Mouse (Mus musculus) monocyte, adult 2 months (primary cell): ENCODE measurements around the gene Abhd14a.

Experiments used
- DNase-seq, 2 experiments: peaks; one replicate each; pipeline ENCODE4 v3.0.0; 2022; ENCODE audit warnings: low spot score in 2 of 2, low read depth in 1 of 2

The Abhd14a gene

GRCm38 (mm10) chr9:106469776-106470175 is 22.3 kb upstream of the Abhd14a start:
- DNase-seq: no peak

GRCm38 (mm10) chr9:106469317-106469716 is 21.8 kb upstream of the Abhd14a start:
- no peak for DNase-seq

- no peak for DNase-seq
Measured at GRCm38 (mm10) chr9:106467746-106468145, 20.3 kb upstream of the Abhd14a start.

- DNase-seq: no peak
Measured at GRCm38 (mm10) chr9:106466721-106467120, 19.2 kb upstream of the Abhd14a start.

GRCm38 (mm10) chr9:106465571-106466200 is 18.2 kb upstream of the Abhd14a start, which contains the start of gene Gpr62:
Gpr62 (minus strand) TSS chr9:106465938.
- no peak for DNase-seq

- DNase-seq: no peak
Measured at GRCm38 (mm10) chr9:106464751-106465541, 17.5 kb upstream of the Abhd14a start.

GRCm38 (mm10) chr9:106463122-106464063 is 15.9 kb upstream of the Abhd14a start:
- DNase-seq: no peak

GRCm38 (mm10) chr9:106462430-106462800 is 14.9 kb upstream of the Abhd14a start:
- no peak for DNase-seq

GRCm38 (mm10) chr9:106461641-106462429 is 14.4 kb upstream of the Abhd14a start:
- no peak for DNase-seq

- no peak for DNase-seq
Measured at GRCm38 (mm10) chr9:106461026-106461415, 13.5 kb upstream of the Abhd14a start.

GRCm38 (mm10) chr9:106460401-106461025 is 13.0 kb upstream of the Abhd14a start:
- DNase-seq: no peak

- no peak for DNase-seq
Measured at GRCm38 (mm10) chr9:106459946-106460345, 12.5 kb upstream of the Abhd14a start.

GRCm38 (mm10) chr9:106457920-106458319 is 10.4 kb upstream of the Abhd14a start:
- DNase-seq: no peak

GRCm38 (mm10) chr9:106457163-106457559 is 9.7 kb upstream of the Abhd14a start:
- DNase-seq: no peak

GRCm38 (mm10) chr9:106456325-106457162 is 9.1 kb upstream of the Abhd14a start:
- DNase-seq: no peak

GRCm38 (mm10) chr9:106454888-106455681 is 7.6 kb upstream of the Abhd14a start:
- no peak for DNase-seq

- DNase-seq: no peak
Measured at GRCm38 (mm10) chr9:106454071-106454761, 6.7 kb upstream of the Abhd14a start.
